Mouse (Mus musculus): ENCODE data around the gene Gm30191.

Gm30191 gene

DNA sequence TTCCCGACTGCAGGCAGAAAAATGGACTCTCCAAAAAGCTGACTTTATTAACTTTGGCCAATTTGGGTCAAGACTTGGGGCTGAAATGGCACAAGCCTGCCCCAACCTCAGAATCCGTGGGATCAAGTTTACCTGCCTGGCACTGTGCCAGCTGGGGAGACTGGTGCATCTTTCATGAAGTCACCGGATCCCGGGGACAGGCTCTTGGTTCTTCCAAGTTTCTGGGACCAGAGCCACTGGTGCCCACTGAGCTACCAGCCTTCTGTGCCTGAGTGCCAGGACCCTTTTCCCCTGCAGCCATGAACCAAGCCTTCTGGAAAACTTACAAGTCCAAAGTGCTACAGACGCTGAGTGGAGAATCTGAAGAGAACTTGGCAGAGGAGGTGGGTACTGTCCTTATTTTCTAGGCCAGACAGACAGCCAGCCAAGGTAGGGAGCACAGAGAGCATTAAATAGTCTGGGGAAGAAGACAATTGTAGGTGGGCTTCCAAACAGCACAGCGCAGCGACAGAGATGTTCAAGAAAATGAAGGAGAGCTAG, at the start of gene Gm30191:
TSS of gene Gm30191 (plus strand) at position 217 of the 540 bp plus-strand sequence.
- no peak for DNase-seq

DNA sequence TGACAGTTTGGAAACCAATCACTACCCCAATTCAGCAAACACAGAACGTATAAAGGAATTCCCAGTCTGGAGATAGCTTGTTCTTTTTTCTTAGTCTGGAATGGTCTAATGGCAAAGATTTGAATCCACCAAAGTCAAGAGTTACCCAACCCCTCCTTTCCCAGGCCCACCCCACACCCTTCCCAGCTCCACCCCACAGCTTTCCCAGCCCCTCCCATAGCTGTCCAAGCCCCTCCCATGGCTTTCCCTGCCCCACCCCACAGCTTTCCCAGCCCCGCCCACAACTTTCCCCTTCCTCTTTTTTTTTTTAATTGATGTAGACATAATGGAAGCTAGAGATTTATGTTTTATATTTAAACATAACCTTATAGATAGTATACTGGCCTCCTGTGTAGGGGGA, 47.4 kb upstream of the Gm30191 start:
- no peak for DNase-seq

- DNase-seq: no peak
Measured at GRCm38 (mm10) chr4:134202904-134203303, 43.8 kb upstream of the Gm30191 start, which contains the start of gene Gm7534. Gene Gm7534, minus strand, starts transcription at chr4:134203004.

DNA sequence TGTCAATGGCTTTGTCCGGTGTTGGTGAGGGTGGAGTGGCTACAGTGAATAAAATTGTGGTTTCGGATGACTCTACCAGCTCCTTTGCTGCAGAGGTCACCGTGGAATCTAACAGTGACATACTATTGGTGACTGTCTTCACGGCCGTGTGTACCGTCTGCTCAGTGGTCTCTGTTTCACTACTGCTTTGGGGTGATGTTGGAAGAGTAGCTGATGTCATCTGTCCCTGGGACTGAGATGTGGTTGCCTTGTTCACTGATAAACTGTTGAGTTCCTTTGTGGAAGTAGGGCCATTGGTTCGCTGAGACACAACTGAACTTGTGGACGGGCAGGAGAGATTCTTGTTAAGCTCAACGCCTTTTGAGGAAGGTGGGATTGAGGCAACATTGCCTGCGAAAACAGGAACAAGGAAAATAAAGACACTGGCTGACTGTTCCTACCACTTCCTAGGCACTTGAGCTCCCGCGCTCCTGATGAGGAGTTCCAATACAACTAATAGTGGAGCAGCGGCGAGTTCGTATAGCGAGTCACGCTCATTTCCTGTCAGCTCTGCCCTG, 43.3 kb upstream of the Gm30191 start:
- DNase-seq: no peak

DNA sequence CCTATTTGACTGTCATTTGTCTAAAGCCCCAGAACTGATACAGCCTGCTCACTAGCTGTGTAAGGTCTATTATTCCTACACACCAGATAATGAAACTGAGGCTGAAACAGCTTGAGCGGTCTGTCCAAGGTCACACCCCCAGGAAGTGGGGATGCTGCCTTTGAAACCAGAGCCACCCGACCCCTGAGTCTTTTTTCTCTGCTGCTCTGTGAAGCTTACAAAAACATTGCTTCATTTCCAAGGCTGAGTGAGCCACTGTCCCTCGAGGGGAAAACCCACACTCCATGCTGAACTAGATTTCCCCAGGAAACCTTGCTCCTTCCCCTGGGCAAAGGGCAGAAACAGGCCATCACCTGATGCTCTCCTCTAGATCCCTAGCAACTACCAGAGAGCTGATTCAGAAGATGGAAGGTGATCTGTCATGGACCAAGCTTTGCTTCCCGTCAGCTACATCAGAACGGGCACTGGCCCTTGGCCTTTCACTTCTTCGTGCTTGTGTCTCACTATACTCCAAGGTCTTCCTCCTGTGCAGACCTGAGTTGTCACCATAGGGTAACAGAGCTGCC, 40.2 kb upstream of the Gm30191 start:
- no peak for DNase-seq

GRCm38 (mm10) chr4:134222793-134223600, 23.7 kb upstream of the Gm30191 start:
- DNase-seq: no peak

DNA sequence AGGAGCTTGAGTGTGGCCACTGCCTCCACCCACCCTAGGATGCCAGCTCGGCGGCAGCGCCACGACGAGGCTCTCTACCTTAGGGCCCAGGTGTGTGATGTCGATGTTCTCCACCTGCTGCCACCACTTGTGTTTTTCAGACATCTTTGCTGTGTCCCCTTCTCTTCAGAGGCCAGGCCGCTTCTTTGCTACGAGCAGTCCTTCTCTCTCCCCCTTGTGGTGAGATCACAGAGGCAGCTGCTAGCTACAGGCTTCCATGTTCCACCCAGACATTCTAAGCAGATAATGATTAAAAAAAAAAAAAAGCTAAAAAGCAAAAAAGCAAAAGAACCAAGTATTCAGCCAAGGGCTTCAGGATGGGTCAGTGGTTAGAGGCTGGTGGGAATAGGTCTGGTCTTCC, 19.5 kb upstream of the Gm30191 start, which contains the start of gene Catsper4:
TSS of gene Catsper4 (minus strand) at position 190 of the 400 bp plus-strand sequence.
- no peak for DNase-seq

GRCm38 (mm10) chr4:134230431-134230830, 16.3 kb upstream of the Gm30191 start:
- DNase-seq: no peak

DNA sequence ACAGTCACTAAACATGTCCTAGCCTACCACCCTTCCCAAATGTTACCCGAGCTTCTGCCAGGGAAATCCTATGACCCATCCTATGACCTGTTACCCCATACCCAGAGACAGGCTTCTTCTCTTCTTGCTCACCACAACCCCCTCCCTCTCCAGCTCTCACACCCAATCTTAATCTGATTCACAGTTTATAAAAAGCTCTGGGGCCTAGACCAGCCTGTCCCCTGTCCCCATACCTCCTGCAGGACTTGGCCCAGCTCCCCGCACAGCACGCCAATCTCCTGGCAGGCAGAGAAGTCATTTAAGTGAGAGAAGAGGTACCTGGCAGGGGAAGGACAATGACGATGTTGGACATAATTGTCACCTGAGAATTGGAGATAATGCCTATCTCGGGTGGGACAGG, 11.9 kb upstream of the Gm30191 start:
- no peak for DNase-seq

GRCm38 (mm10) chr4:134237582-134238278, 9.0 kb upstream of the Gm30191 start:
- DNase-seq: peak; percentile 37 to 45

GRCm38 (mm10) chr4:134238279-134238651, 8.5 kb upstream of the Gm30191 start, which contains the start of gene Cnksr1:
Gene Cnksr1, minus strand, starts transcription at chr4:134238399.
- peak; percentile 96 to 98 for DNase-seq

DNA sequence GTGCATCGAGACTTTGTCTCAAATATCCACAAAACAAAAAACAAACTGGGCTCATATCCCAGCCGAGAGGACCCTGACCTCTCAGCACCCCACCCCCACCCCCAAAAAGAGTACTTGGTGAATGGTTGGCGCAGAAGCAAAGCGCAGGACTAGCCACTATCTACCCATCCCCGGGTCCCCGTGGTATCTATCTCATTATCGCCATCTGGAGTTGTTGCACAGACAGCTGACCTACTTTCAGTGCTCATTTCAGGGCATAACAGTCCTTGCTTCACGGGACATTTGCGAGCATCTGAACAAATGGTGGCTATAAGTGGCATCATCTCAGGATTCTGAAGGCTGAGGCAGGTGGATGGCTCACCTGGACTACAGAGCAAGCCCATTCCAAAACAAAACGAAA, 8.0 kb upstream of the Gm30191 start:
- DNase-seq: no peak

DNA sequence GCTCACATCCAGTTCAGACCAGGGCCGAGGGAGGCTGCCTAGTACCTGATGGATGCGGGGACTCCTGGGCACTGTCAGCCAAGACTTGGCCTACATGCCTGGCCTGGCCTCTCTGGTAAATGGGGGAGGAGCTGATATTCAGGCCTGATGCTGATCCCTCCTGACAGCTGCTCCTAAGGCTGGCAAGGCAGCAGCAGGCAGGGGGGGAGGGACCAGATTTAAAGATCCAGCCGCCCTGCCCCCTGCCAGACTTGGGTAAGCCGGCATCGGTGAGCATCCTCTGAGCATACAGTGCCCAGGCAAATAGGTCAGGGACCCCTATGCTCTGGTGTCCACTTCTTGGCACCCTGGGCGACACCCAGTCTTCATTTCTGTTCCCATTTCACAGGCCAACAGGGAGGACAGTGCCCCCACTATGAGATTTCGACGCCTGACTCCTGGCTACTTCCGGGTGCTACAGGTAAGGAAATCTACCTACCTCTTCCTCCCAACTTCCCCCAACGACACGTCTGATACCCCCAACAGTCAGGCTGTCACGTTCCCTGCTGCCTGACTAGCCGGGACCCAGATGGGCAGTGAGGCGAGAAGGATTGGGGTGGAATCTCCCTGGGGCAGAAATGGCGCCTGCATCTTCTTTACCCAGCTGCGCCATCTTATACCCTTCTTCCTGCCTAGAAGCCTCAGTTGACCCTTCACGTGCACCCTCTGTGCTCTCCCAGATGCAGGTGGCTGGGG, 3.1 kb upstream of the Gm30191 start, which contains the start of gene E130218I03Rik:
TSS of gene E130218I03Rik (plus strand) at position 147 of the 735 bp plus-strand sequence.
- DNase-seq: no peak

- peak; percentile 93 to 95 for DNase-seq
Measured at GRCm38 (mm10) chr4:134245148-134245843, 1.4 kb upstream of the Gm30191 start, which contains the start of gene Zfp593. Gene Zfp593, minus strand, starts transcription at chr4:134245592.

DNA sequence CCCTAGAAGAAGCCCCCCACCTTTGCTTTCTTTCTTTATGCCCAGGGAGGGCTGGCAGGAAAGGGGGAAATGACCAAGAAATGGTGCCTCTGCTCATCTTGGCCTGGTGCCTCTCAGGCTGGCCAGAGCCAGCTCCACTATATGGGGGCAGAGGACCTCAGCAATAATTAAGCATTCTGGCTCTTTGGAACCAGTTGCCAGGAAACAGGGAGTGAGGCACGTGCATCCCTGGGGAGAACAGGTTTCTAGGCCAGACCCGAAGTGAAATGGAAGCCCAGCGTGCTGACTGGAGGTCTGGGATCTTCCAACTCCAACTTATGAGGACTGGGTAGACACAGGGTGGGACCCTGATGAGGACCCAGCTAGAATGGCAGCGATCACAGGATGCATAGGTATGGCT, 479 bp upstream of the Gm30191 start:
- DNase-seq: no peak

DNA sequence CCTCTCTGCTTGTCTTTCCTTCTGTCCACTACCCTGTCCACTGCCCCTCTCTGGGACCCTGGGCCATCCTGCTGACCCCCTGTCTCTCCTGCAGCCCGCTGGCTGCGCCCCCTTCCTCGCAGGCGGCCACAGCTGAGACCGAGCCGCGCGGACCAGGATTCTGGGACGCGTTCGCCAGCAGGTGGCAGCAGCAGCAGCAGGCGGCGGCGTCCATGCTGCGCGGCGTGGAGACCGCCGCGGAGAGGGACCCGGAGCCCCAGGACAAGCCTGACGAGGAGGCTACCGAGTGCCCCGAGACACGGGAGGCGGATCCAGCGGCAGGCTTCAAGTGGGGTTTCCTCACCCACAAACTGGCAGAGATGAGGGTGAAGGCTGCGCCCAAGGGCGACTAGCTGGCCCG, 2.9 kb downstream of the Gm30191 start:
- DNase-seq: peak; percentile 57 to 69

GRCm38 (mm10) chr4:134250116-134250929, 3.6 kb downstream of the Gm30191 start:
- no peak for DNase-seq

DNA sequence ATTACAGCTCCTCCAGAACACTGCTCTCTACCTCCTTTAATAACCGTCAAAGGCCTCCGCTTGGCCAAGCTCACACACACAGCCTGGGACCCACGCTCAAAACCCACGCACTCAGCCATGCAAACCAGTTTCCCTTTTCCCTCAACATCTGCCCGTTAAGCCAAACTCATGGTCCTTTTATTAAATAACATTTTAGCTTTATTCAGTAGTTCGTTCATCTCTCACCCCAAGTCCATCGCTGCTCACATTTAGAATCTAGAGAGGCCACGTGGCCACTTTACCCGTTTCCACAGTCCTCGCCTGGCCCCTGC, 4.2 kb downstream of the Gm30191 start:
- DNase-seq: no peak

DNA sequence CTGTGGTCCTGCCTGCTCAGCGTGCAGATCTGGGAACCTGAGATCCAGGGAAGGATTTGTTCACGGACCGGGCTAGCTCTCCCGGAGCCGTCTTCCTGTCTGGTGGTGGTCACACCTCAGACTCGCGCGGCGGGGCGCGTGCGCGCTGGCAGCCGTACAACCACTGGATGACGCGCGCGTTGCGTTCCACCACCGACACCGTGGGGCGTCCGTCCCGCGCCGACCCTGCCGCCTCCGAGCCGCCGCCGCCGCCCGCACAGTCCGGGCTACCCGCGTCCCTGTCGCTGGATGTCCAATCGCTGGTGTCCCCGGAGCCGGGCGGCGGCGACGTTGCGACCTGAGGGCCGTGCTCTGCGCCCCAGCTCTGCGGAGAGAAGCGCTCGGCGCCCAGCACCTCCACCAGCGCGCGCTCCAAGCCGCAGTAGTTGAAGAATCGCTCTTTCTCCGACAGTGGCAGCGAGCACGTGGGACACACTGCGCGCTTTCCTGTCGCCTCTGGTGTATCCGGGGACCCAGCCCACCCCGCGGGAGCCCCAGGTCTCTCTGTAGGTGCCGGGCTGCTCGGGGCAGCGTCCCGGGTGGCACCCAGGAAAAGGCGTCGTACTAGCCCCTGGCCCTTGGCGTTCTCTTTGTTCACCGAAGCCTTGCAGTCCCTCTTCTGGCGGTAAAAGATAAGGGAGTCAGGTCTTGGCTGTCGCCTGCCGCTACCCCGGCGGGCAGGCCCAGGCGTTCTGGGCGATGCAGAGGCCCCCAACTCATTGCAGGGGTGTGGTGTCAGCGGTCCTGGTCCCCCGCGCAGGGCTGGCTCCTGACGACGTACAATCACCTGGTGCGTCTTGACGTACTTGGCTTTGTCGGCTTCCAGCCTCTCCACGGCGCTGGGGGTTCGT, 4.8 kb downstream of the Gm30191 start:
- peak in 1 of 2 experiments; percentile 30 for DNase-seq
